ENCODE assay signal across 8 mouse cellular contexts in genomic region chr19:6333761-6334595, GRCm38 (mm10). TPM values are rescaled to one million over a fixed set of nuclear protein-coding genes. Genes with fewer than 3 reads are reported as not detected.
A peak's percentile ranks its signal among the peaks of the same experiment; 100 is the strongest.
DNase-seq lines count a peak whose midpoint lies in the region; ATAC-seq lines count a peak whose summit lies in the region.

No protein-coding gene starts in this region.

- H3K4me1 ChIP-seq in liver, embryonic 12.5 days, result peaks cover 53% of the 10 kb centered on the region

- no peaks in the 10 kb centered on the region for H3K9me3 ChIP-seq in liver, embryonic 12.5 days (replicated peaks)

- peak overlapping the region; percentile 88 for H3K9ac ChIP-seq in liver, embryonic 12.5 days

- no peak; the same call in 1 of the 2 replicates for ATAC-seq in liver, embryonic 12.5 days

- peak; percentile 22 for DNase-seq in embryo, embryonic 11 days
- no peak for DNase-seq in embryo, embryonic 9.5 days (ENCODE audit: extremely low spot score)
- DNase-seq in thymus, postnatal 0 days (ENCODE audit: low spot score), result peak; percentile 18
- no peak for DNase-seq in thymus, postnatal 4 days
- no peak for DNase-seq in frontal cortex, postnatal 14 days (ENCODE audit: low spot score in 2 of 2)
- no peak for DNase-seq in right cerebral cortex, adult 2 months (ENCODE audit: low spot score in 2 of 2)
- no peak for DNase-seq in lung, postnatal 4 days

- H3K36me3 ChIP-seq in liver, embryonic 12.5 days, result peaks cover 25% of the 10 kb centered on the region

- 58% methylated on average over 9 of the region's 9 CpGs for WGBS in liver, embryonic 12.5 days (ENCODE audit: insufficient replicate concordance)

- H3K27ac ChIP-seq in liver, embryonic 12.5 days, result peak overlapping the region; percentile 85

- H3K4me2 ChIP-seq in liver, embryonic 12.5 days, result peak overlapping the region; percentile 97

- H3K27me3 ChIP-seq in liver, embryonic 12.5 days (replicated peaks), result no peaks in the 10 kb centered on the region

- peak overlapping the region; percentile 82 for H3K4me3 ChIP-seq in liver, embryonic 12.5 days

RNA-seq across cellular contexts. Expression of gene Men1, which starts 0.8 kb away (rescaled TPM):
- polyA plus RNA-seq in thymus, postnatal 0 days (2015; fragmentation: Nextera tagmentation; extraction: Ambion mirVana), result 54.0 and 54.2 TPM in 2 replicates
- polyA plus RNA-seq in liver, embryonic 12.5 days (2016; fragmentation: Nextera tagmentation; extraction: Ambion mirVana), result 48.6 and 49.4 TPM in 2 replicates

RNA-seq across cellular contexts. Expression of gene Map4k2, which starts 7.0 kb away (rescaled TPM):
- polyA plus RNA-seq in thymus, postnatal 0 days (2015; fragmentation: Nextera tagmentation; extraction: Ambion mirVana), result 49.6 and 57.3 TPM in 2 replicates
- polyA plus RNA-seq in liver, embryonic 12.5 days (2016; fragmentation: Nextera tagmentation; extraction: Ambion mirVana), result 9.2 and 9.3 TPM in 2 replicates

RNA-seq across cellular contexts. Expression of gene Cdc42bpg, which starts 27.7 kb away (rescaled TPM):
- polyA plus RNA-seq in thymus, postnatal 0 days (2015; fragmentation: Nextera tagmentation; extraction: Ambion mirVana), result 0.37 and 0.52 TPM in 2 replicates
- polyA plus RNA-seq in liver, embryonic 12.5 days (2016; fragmentation: Nextera tagmentation; extraction: Ambion mirVana), result 0.20 TPM in 2 replicates

RNA-seq across cellular contexts. Expression of gene Sf1, which starts 29.5 kb away (rescaled TPM):
- polyA plus RNA-seq in thymus, postnatal 0 days (2015; fragmentation: Nextera tagmentation; extraction: Ambion mirVana), result 104 and 126 TPM in 2 replicates
- 115 and 119 TPM in 2 replicates for polyA plus RNA-seq in liver, embryonic 12.5 days (2016; fragmentation: Nextera tagmentation; extraction: Ambion mirVana)

RNA-seq across cellular contexts. Expression of gene Pygm, which starts 50.2 kb away (rescaled TPM):
- polyA plus RNA-seq in thymus, postnatal 0 days (2015; fragmentation: Nextera tagmentation; extraction: Ambion mirVana), result 4.2 and 6.3 TPM in 2 replicates
- polyA plus RNA-seq in liver, embryonic 12.5 days (2016; fragmentation: Nextera tagmentation; extraction: Ambion mirVana), result 2.6 and 2.7 TPM in 2 replicates

Comparison
In these comparisons a context has a peak if more than half of its experiments do, and no peak if none do; other contexts are left out.
1. DNase-seq: peak in embryo, embryonic 11 days (single experiment) and thymus, postnatal 0 days (single experiment); none in embryo, embryonic 9.5 days (single experiment), thymus, postnatal 4 days (single experiment), frontal cortex, postnatal 14 days (0 of 2), right cerebral cortex, adult 2 months (0 of 2) and lung, postnatal 4 days (0 of 2).